Mouse (Mus musculus) cerebellum, adult 2 months (tissue): ENCODE results near the gene Gm44596.

Source experiments
- CTCF ChIP-seq: fragments of 200-500 bp; IDR thresholded peaks from 2 replicates; pipeline ENCODE4 v1.5.1; 2011; ENCODE audit warnings: low read depth, mild to moderate bottlenecking, control low read depth, low read length, moderate library complexity, borderline replicate concordance; ENCODE audit not compliant: insufficient read depth
- POLR2A ChIP-seq: fragments of 200-500 bp; IDR thresholded peaks from 2 replicates; pipeline ENCODE4 v1.6.1; 2011; ENCODE audit warnings: low read length, control low read depth, borderline replicate concordance; ENCODE audit not compliant: insufficient read depth

- peak; percentile 82 for TF ChIP-seq CTCF
- TF ChIP-seq POLR2A, result no peak
Observed at GRCm38 (mm10) chr6:128358999-128359398, 16.3 kb upstream of the Gm44596 start.
